Mouse (Mus musculus) neural tube, postnatal 0 days (tissue): ENCODE data around the gene Ssu2. TPM values are rescaled to one million over a fixed set of nuclear protein-coding genes. Genes with fewer than 3 reads are reported as not detected.

Experiments used
- polyA plus RNA-seq: library from polyadenylated mRNA; unstranded; fragments of >200 nt; fragmentation: Nextera tagmentation; extraction: Ambion mirVana; gene quantifications from 2 replicates; pipeline ENCODE4 v1.2.1, GENCODE M21; 2015

The Ssu2 gene
- 0.27 TPM in 1 of 2 replicates, not detected in the other for polyA plus RNA-seq

GRCm38 (mm10) chr6:112387947-112388346 is at the start of gene Ssu2:
Gene Ssu2, minus strand, starts transcription at chr6:112388023.

Other genes with a start within 250 kb of the Ssu2 start
- gene Lmcd1, start 114.3 kb downstream of the Ssu2 start, polyA plus RNA-seq: 12.5 and 13.6 TPM in 2 replicates
- 0.13 TPM in 1 of 2 replicates, not detected in the other for gene Cav3, start 71.5 kb upstream of the Ssu2 start, polyA plus RNA-seq
- 3.4 and 3.7 TPM in 2 replicates for gene Oxtr, start 101.9 kb upstream of the Ssu2 start, polyA plus RNA-seq